Mouse (Mus musculus) intestine, postnatal 0 days (tissue): ENCODE measurements around the gene Gstp1. TPM values are rescaled to one million over a fixed set of nuclear protein-coding genes. Genes with fewer than 3 reads are reported as not detected.
A peak's percentile ranks its signal among the peaks of the same experiment; 100 is the strongest.

Source experiments
- ATAC-seq: fragments of 200-750 bp; cut with Nextera tagmentation; 2 replicates; pipeline ENCODE4 v1.8.0; 2017; ENCODE audit warnings: mild to moderate bottlenecking, moderate TSS enrichment, moderate library complexity
- H3K27ac ChIP-seq: fragments of 300-500 bp; sonication (generic); 2 replicates; pipeline ENCODE4 v1.5.1; 2014; ENCODE audit warnings: mild to moderate bottlenecking, low read depth, low read length, moderate library complexity
- H3K27me3 ChIP-seq: fragments of 300-500 bp; sonication (generic); replicated peaks from 2 replicates; pipeline ENCODE4 v1.6.1; 2014; ENCODE audit warnings: low read length, mixed read lengths; ENCODE audit not compliant: control insufficient read depth, insufficient read depth
- H3K36me3 ChIP-seq: fragments of 300-500 bp; sonication (generic); 2 replicates; pipeline ENCODE4 v1.6.1; 2014; ENCODE audit warnings: mild to moderate bottlenecking, moderate library complexity; ENCODE audit not compliant: control insufficient read depth, insufficient read depth
- H3K4me1 ChIP-seq: fragments of 300-500 bp; sonication (generic); replicated peaks from 2 replicates; pipeline ENCODE4 v1.6.1; 2014; ENCODE audit warnings: antibody characterized with exemption, low read length, mixed read lengths; ENCODE audit not compliant: control insufficient read depth, insufficient read depth
- H3K4me2 ChIP-seq: fragments of 300-500 bp; sonication (generic); replicated peaks from 2 replicates; pipeline ENCODE4 v1.6.1; 2014; ENCODE audit warnings: low read depth, mild to moderate bottlenecking, moderate library complexity
- H3K4me3 ChIP-seq: fragments of 300-500 bp; sonication (generic); 2 replicates; pipeline ENCODE4 v1.5.1; 2014; ENCODE audit warnings: low read depth, low read length
- H3K9ac ChIP-seq: fragments of 300-500 bp; sonication (generic); 2 replicates; pipeline ENCODE4 v1.6.1; 2014; ENCODE audit warnings: mild to moderate bottlenecking, low read depth, low read length
- H3K9me3 ChIP-seq: fragments of 300-500 bp; sonication (generic); 2 replicates; pipeline ENCODE4 v1.6.1; 2016; ENCODE audit warnings: mixed run types; ENCODE audit not compliant: control insufficient read depth
- CTCF ChIP-seq: sonication (generic); IDR thresholded peaks from 2 replicates; pipeline ENCODE4 v1.5.1; 2016; ENCODE audit warnings: low read depth, mild to moderate bottlenecking, control low read depth, antibody characterized with exemption, moderate library complexity
- WGBS: fragments of 180-500 bp; shearing (Covaris S2); extraction: QIAGEN DNeasy Blood & Tissue Kit; methylation state at CpG from one replicate; pipeline ENCODE4 v1.1.7; 2014; 5-methylcytosine and 5-hydroxymethylcytosine counted together
- polyA plus RNA-seq: library from polyadenylated mRNA; unstranded; fragments of >200 nt; fragmentation: Nextera tagmentation; extraction: Ambion mirVana; gene quantifications from 2 replicates; pipeline ENCODE4 v1.2.1, GENCODE M21; 2015

Gene Gstp1
- polyA plus RNA-seq, 1 experiment from 2014 or later = 746 TPM

DNA sequence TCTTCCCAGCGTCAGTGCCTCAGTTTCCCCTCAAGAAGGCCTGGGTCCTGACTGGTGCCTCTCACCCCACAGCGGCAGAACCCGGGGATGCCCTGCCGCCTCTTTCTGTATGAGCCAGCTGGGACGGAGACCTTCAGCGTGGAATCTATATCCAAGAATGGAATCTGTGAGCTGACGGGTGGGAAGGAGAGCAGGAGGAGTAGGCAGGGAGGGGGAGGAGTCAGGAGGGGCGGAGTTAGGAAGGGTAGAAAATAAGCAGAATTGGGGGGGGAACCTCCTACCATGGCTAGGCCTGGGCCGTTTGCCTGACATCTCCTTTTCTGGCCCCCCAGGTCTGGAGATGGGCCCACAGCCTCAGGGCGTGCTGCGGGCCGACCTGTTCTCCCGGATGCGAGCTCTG, 49.7 kb downstream of the Gstp1 start:
- Histone ChIP-seq H3K27ac (no peak overlapping the region), H3K9ac (no peak overlapping the region), H3K27me3 (no peaks in the 10 kb centered on the region), H3K4me1 (peaks cover 13% of the 10 kb centered on the region; the same call in 1 of the 2 replicates), H3K4me3 (no peak overlapping the region), H3K9me3 (no peaks in the 10 kb centered on the region), H3K36me3 (no peaks in the 10 kb centered on the region), H3K4me2 (no peak overlapping the region)
- WGBS = 87% methylated on average over 14 of the region's 14 CpGs
- no peak for ATAC-seq
- TF ChIP-seq CTCF = no peak

DNA sequence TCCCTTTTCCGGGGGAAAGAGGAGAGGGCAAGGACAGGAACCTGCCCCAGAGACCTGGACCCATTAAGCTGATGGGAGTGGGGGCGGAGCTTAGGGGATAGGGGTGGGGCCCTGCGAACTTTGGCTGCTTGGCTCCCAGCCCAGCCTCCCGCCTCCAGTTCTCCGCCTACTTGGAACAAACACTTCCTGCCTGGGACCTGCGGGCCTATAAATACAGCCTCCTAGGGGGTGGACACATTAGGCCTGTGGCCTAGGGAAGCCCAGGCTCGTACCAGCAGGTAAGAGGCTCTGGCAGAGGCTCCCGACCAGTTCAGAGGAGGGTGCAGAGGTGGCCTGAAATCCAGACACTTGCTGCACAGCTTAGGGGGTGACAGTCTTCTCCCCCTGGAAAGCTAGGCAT, 51.5 kb downstream of the Gstp1 start, which contains the start of gene Acy3:
Acy3 (plus strand) TSS at position 237 of the 400 bp plus-strand sequence.
- WGBS = 6% methylated on average over 8 of the region's 8 CpGs
- no peaks in the 10 kb centered on the region for H3K27me3 ChIP-seq
- H3K9ac ChIP-seq = peak within 1 kb of the TSS; percentile 8; the same call in 1 of the 2 replicates
- H3K9me3 ChIP-seq = no peaks in the 10 kb centered on the region
- peak within 1 kb of the TSS; percentile 48 for H3K4me2 ChIP-seq
- peak; percentile 87 for ATAC-seq
- peaks cover 9% of the 10 kb centered on the region; the same call in 1 of the 2 replicates for H3K4me1 ChIP-seq
- H3K36me3 ChIP-seq = no peaks in the 10 kb centered on the region
- TF ChIP-seq CTCF = 0 out of 2 replicates have a peak, but pooled peaks have one; percentile 15
- H3K27ac ChIP-seq = peak within 1 kb of the TSS; percentile 22
- no peak within 1 kb of the TSS for H3K4me3 ChIP-seq

Other genes with a start within 250 kb of the Gstp1 start
- 113 and 155 TPM in 2 replicates for gene Chka, start 186.2 kb downstream of the Gstp1 start, polyA plus RNA-seq
- gene Tcirg1, start 130.9 kb downstream of the Gstp1 start, polyA plus RNA-seq = 76.2 and 83.0 TPM in 2 replicates
- 303 and 317 TPM in 2 replicates for gene Ndufs8, start 125.2 kb downstream of the Gstp1 start, polyA plus RNA-seq
- gene Aldh3b1, start 108.2 kb downstream of the Gstp1 start, polyA plus RNA-seq = 16.1 and 17.4 TPM in 2 replicates
- 28.3 and 29.2 TPM in 2 replicates for gene Unc93b1, start 102.8 kb downstream of the Gstp1 start, polyA plus RNA-seq
- not detected in 2 replicates for gene Aldh3b3, start 79.3 kb downstream of the Gstp1 start, polyA plus RNA-seq
- gene Aldh3b2, start 65.7 kb downstream of the Gstp1 start, polyA plus RNA-seq = 0.17 and 0.51 TPM in 2 replicates
- 32.3 and 34.5 TPM in 2 replicates for gene Acy3, start 51.4 kb downstream of the Gstp1 start, polyA plus RNA-seq
- gene Tbx10, start 45.2 kb downstream of the Gstp1 start, polyA plus RNA-seq = 0.59 and 0.61 TPM in 2 replicates
- 31.7 and 32.9 TPM in 2 replicates for gene Nudt8, start 37.4 kb downstream of the Gstp1 start, polyA plus RNA-seq
- 0.42 and 0.44 TPM in 2 replicates for gene Gm49405, start 37.4 kb downstream of the Gstp1 start, polyA plus RNA-seq
- 0.64 and 0.89 TPM in 2 replicates for gene Doc2g, start 34.7 kb downstream of the Gstp1 start, polyA plus RNA-seq
- gene Ndufv1, start 25.2 kb downstream of the Gstp1 start, polyA plus RNA-seq = 244 and 255 TPM in 2 replicates
- 151 and 182 TPM in 2 replicates for gene Gstp2, start 8.0 kb upstream of the Gstp1 start, polyA plus RNA-seq
- gene Gstp3, start 21.6 kb upstream of the Gstp1 start, polyA plus RNA-seq = 68.7 and 72.6 TPM in 2 replicates
- gene Cabp2, start 43.6 kb upstream of the Gstp1 start, polyA plus RNA-seq = not detected in 2 replicates
- gene Cdk2ap2, start 59.2 kb upstream of the Gstp1 start, polyA plus RNA-seq = 97.1 and 108 TPM in 2 replicates
- gene Pitpnm1, start 62.0 kb upstream of the Gstp1 start, polyA plus RNA-seq = 13.7 and 16.3 TPM in 2 replicates
- 42.0 and 42.3 TPM in 2 replicates for gene Aip, start 87.9 kb upstream of the Gstp1 start, polyA plus RNA-seq
- not detected in 2 replicates for gene Gpr152, start 101.8 kb upstream of the Gstp1 start, polyA plus RNA-seq
- 0.33 TPM in 2 replicates for gene Cabp4, start 106.0 kb upstream of the Gstp1 start, polyA plus RNA-seq
- 237 and 239 TPM in 2 replicates for gene Coro1b, start 110.6 kb upstream of the Gstp1 start, polyA plus RNA-seq
- gene Ptprcap, start 115.6 kb upstream of the Gstp1 start, polyA plus RNA-seq = 2.7 and 3.4 TPM in 2 replicates
- 33.9 and 35.1 TPM in 2 replicates for gene Rps6kb2, start 125.4 kb upstream of the Gstp1 start, polyA plus RNA-seq
- 0.90 TPM in 2 replicates for gene Carns1, start 137.5 kb upstream of the Gstp1 start, polyA plus RNA-seq
- 2.0 and 2.3 TPM in 2 replicates for gene Tbc1d10c, start 153.3 kb upstream of the Gstp1 start, polyA plus RNA-seq
- 370 and 382 TPM in 2 replicates for gene Ppp1ca, start 154.1 kb upstream of the Gstp1 start, polyA plus RNA-seq
- gene Rad9a, start 163.7 kb upstream of the Gstp1 start, polyA plus RNA-seq = 12.3 and 13.5 TPM in 2 replicates
- gene Clcf1, start 176.3 kb upstream of the Gstp1 start, polyA plus RNA-seq = 2.4 and 2.5 TPM in 2 replicates
- not detected in 2 replicates for gene AC109138.7, start 176.4 kb upstream of the Gstp1 start, polyA plus RNA-seq
- 81.5 and 87.8 TPM in 2 replicates for gene Pold4, start 193.9 kb upstream of the Gstp1 start, polyA plus RNA-seq
- gene Ssh3, start 231.2 kb upstream of the Gstp1 start, polyA plus RNA-seq = 18.1 and 18.5 TPM in 2 replicates
- gene Ankrd13d, start 245.2 kb upstream of the Gstp1 start, polyA plus RNA-seq = 2.0 and 2.4 TPM in 2 replicates